Mouse (Mus musculus): ENCODE results near the gene Clec2l.

The Clec2l gene

DNA sequence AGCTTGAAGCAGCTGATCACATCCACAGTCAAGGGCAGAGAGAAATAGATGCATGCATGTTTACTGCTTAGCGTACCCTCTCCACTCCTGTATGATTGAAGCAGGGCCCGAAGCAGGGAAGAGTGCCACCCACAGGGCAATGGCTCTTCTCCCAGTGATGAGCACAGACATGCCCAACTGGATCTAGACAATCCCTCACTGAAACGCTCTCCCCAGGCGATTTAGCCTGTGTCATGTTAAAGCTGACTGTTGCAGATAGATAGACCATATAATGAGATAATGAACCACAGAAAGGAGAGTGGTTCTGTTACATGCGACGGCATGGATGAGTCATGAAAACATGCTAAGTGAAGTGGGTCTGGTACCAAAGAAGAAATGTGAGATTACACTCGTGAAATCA lies 8.4 kb downstream of the Clec2l start:
- no peak for DNase-seq

GRCm38 (mm10) chr6:38672011-38672410 lies 9.1 kb downstream of the Clec2l start:
- no peak for DNase-seq

DNA sequence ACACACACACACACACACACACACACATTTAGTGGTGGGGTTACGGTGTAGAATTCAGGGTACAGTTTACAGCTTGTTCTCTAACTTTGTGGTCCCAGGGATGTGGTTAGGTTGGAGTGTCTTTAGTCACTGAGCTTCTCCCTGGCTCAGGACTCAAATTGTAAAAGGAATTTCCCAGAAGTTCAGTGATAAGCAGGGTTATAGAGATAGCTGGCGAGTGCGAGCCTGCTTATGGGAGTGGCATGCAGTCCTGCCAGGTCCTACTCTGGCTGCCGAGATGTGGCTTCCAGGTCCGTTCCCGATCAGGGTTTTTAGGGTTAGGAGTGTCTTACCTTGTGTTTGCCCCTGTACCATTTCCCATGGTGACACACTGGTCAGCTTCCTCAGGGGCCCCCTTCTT lies 13.3 kb downstream of the Clec2l start:
- no peak for DNase-seq

- no peak for DNase-seq
Observed at GRCm38 (mm10) chr6:38676723-38677122, 13.9 kb downstream of the Clec2l start.

DNA sequence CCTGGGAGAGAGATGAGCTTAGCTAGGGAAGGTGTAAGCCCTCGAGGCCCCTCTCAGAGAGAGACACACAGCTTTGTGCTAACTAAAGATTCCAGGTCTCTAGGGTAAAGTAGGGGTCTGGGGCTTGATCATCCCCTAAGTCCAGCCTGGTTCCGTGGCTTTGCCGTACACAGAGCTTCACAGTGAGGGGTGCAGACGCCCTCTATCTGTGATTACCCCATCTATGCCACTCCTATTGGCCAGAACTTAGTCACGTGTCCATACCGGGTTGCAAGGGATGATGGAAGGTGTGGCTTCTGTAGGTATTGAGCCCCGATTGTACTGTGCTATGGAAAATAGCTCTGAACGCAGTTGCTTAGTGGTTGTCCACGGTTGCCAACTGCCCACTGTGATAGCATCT lies 14.8 kb downstream of the Clec2l start:
- DNase-seq, result no peak

- DNase-seq, result no peak
Observed at GRCm38 (mm10) chr6:38682532-38682931, 19.7 kb downstream of the Clec2l start.

GRCm38 (mm10) chr6:38687216-38687615 lies 24.3 kb downstream of the Clec2l start:
- peak; percentile 22 for DNase-seq

GRCm38 (mm10) chr6:38688841-38689240 lies 26.0 kb downstream of the Clec2l start:
- DNase-seq, result no peak

- no peak for DNase-seq
Observed at GRCm38 (mm10) chr6:38690615-38691014, 27.7 kb downstream of the Clec2l start.

- no peak for DNase-seq
Observed at GRCm38 (mm10) chr6:38691052-38691451, 28.2 kb downstream of the Clec2l start.

DNA sequence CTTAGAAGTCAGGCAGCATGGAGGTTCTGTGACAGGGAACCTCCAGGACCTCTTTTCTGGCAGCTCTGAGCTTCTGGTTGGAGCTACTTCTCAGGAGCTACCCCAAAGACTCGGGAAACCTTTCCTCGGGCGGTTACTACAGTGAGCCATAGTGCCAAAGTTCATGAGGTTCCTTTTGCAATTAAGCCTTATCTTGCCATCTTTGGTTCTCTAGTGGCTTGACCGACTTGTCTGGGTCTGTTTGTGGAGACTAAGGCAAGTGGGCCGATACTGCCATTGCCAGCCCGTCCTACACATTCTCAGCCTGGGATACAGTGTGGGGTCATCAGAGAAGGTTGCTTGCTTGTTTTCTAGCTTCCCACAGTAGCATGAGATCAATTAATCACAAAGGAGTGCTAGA lies 29.7 kb downstream of the Clec2l start:
- DNase-seq, result no peak

DNA sequence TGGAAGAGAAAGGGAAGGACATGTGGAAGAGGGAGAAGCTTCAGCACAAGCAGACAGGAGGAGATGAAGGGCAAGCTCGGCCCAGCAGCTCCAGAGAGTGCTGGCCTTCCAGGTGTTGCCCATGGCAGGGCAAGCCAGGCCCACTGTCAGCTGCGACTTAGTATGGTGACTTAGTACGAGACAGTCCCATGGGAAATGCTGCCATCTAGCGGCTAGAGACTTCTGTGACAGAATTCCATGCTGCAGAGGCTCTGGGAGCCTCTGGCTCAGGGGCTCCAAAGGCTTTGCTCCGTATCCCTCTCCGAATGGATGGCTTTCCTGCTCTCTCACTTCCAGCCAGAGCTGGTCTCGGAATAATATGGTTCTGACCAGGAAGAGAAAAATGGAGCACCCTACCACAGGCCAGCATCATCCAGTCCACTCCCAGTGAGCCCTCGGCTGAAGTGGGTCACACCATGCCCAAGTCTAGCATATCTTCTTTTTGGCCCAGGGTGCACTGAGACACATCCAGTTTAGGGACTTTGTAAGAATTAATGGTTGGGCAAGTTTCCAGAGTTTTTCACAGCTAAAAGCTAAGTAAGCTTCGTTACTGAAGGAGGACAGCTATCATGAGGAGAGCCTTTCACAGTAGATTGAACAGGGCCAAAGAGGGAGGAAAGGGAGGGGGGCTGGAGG lies 32.6 kb downstream of the Clec2l start:
- peak; percentile 59 for DNase-seq

DNA sequence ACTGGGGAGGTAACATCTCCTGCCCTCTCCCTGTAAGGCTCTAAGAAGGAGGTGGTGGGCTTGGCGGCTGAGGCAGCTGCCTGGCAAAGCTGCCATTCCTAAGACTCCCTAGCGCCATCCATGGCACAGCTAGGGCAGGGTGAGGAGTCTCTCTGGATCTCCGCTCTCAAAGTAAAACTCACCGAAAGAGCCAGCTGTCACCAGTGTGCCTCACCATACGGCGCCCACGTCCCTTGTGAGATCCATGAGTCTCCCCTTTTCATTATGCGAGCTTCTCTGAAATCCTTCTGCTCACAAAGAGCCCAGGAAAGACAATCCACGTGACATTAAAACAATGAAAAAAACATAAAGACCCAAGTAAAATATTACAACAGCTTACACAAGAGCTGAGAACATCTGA lies 33.7 kb downstream of the Clec2l start:
- DNase-seq, result no peak

GRCm38 (mm10) chr6:38698233-38698889 lies 35.5 kb downstream of the Clec2l start:
- DNase-seq, result no peak

DNA sequence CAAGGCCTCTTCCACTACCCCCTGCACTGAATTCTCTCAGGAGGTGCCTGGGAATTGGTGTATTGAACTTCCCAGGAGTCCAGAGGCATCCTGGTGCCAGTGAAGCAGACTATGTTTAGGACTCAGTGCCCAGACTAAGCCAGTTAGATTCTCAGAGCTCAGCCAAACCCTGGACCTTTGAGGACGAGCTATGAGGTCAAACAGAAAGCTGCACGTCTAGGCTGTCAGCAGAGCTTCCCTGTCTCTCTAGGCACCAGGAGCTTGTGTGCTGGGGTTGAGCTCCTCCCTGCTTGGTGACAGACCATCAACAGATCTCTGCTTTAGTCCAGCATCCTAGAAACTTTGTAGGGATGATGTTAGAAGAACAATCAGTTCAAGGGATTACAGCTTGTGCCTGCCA lies 38.6 kb downstream of the Clec2l start:
- no peak for DNase-seq

DNA sequence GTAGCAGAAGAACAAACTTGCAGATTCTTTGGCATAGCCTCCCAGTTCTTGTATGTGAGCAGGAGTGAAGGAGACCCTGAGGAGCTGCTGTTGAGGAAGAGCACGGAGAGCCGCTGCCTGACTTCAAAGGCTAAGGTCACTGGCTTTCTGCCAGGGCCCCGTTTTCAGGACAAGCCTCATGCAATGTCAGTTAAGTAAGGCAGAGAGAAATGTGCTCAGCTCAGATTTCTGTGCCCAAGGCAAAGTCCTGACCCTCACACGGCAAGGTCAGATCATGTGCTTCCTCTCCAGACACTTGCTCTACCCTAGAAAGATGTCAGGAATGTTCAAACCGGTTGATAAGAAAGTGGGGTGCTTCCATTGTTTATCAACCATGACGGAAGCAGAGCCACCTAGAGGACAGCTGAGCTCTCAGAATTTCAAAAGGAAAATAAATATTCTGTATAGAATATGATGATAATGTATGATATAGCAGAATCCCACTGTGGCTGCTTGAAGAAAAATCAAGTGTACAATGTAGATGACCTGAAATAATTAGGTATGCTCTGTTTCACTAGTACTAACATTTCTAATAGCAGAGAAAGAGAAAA lies 40.0 kb downstream of the Clec2l start:
- no peak for DNase-seq

- no peak for DNase-seq
Observed at GRCm38 (mm10) chr6:38703526-38703925, 40.7 kb downstream of the Clec2l start.

- DNase-seq, result no peak
Observed at GRCm38 (mm10) chr6:38704264-38704984, 41.6 kb downstream of the Clec2l start.

- no peak for DNase-seq
Observed at GRCm38 (mm10) chr6:38710449-38710848, 47.6 kb downstream of the Clec2l start.

DNA sequence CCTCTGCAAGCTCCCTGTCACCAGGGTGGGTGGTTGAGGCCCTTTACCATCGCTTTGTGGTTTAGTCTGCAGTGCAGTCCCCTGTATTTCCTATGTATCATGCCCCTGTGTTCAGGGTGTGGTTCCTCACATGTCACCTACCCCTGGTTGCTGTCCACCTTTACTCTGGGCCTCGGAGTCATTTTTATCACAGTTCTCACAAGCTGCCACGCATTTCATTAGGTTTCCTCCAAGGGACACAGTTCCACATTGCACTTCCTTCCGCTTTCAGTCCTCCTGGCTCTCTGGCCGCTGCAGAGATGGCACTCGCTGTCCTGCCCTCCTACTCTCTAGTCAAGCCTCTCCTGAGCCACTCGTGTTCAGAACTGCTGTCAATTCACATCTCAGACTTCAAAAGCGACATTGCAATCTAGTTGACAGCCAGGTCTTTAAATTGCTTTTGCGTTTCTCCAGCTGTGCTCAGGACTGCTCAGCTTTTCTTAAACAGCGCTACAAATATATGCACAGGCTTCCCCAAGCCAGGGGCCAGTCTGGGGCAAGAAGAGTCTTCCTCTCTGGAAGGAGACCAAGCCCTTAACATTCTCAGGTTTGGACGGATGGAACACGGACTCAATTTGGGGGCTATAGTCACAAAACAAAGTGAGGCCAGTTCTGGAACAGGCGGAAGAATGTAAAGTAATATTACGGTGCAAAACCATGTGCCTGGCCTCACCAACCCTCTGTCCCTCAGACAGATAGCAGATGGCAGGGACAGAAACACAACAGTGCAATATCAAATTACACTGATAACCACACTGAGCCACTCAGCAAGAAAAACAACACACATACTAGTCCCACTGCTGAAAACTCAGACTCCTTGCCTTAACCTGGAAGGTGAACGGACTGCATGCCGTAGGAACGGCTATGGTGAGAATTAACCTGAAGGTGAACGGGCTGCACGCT lies 51.4 kb downstream of the Clec2l start:
- DNase-seq, result no peak

DNA sequence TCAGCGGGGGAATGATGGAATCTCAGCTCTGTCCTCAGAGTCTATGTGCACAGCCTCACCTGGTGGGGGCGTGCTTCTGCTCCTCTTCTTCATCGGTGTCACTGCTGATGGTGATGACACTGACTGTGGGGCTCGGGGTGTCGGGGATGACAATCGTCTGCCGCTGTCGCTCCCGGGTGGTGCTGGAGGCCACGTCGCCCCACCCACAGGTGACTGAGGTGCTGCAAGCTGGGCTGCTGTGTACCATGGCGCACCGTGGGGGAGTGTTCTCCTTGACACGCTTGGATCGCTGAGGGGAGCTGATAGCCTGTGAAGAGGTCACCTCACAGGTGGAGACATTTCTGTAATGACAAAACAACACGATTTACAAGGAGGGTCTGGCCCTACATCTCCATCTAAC lies 53.0 kb downstream of the Clec2l start:
- DNase-seq, result no peak

- DNase-seq, result no peak
Observed at GRCm38 (mm10) chr6:38718625-38719024, 55.8 kb downstream of the Clec2l start.

- DNase-seq, result no peak
Observed at GRCm38 (mm10) chr6:38719229-38719628, 56.4 kb downstream of the Clec2l start.
